Mouse (Mus musculus) common myeloid progenitor, adult 5-6 weeks (primary cell): ENCODE measurements at regions not wholly inside any gene's neighbourhood (a gene's known extent, or its start where the extent isn't known, plus 50 kb on each side); places are given as distances from the start of the nearest gene placed in this dataset.
"Not testable (repeated sequence)": the region's sequence is repeated elsewhere in the genome, so short reads cannot be mapped to it uniquely, and the experiment has no call there.

Source experiments
- ATAC-seq: replicated peaks from 2 replicates; pipeline ENCODE4 v1.8.0; 2016; ENCODE audit warnings: low read depth, mild to moderate bottlenecking, moderate TSS enrichment, inconsistent platforms; ENCODE audit not compliant: poor library complexity, severe bottlenecking

GRCm38 (mm10) chr10:118947016-118947674, 77.1 kb upstream of the Dyrk2 start:
- no peak for ATAC-seq

- ATAC-seq = no peak
These were observed 57.3 kb upstream of the Dyrk2 start for GRCm38 (mm10) chr10:118927316-118927715.

- ATAC-seq = no peak
These were observed 53.6 kb upstream of the Dyrk2 start for GRCm38 (mm10) chr10:118923473-118924185.

- not testable (repeated sequence) for ATAC-seq
These were observed 52.1 kb upstream of the Dyrk2 start for GRCm38 (mm10) chr10:118922120-118922519.
